Mouse (Mus musculus) bone marrow, adult 2 months (tissue): Measurements from ENCODE around the gene Per1. TPM values are rescaled to one million over a fixed set of nuclear protein-coding genes. Genes with fewer than 3 reads are reported as not detected.

Experiments
- H3K27ac ChIP-seq: fragments of 200-500 bp; 2 replicates; pipeline ENCODE4 v1.5.1; 2012; ENCODE audit warnings: low read depth, mild to moderate bottlenecking, control low read depth, inconsistent platforms, low read length; ENCODE audit not compliant: control insufficient read depth, poor library complexity, insufficient read depth
- H3K4me1 ChIP-seq: fragments of 200-500 bp; 2 replicates; pipeline ENCODE4 v1.6.1; 2011; ENCODE audit warnings: low read length; ENCODE audit not compliant: control insufficient read depth, insufficient read depth
- H3K4me3 ChIP-seq: fragments of 200-500 bp; replicated peaks from 2 replicates; pipeline ENCODE3; 2011; ENCODE audit warnings: mild to moderate bottlenecking, low read depth, low read length, control low read depth; ENCODE audit not compliant: control insufficient read depth
- CTCF ChIP-seq: fragments of 200-500 bp; IDR thresholded peaks from 2 replicates; pipeline ENCODE4 v1.5.1; 2011; ENCODE audit warnings: low read length, control low read depth; ENCODE audit not compliant: control insufficient read depth, insufficient read depth
- POLR2A ChIP-seq: fragments of 200-500 bp; IDR thresholded peaks from 2 replicates; pipeline ENCODE4 v1.6.1; 2011; ENCODE audit warnings: low read depth, mild to moderate bottlenecking, control low read depth, low read length, borderline replicate concordance; ENCODE audit not compliant: control insufficient read depth
- WGBS: fragments of 180-500 bp; shearing (Covaris S2); methylation state at CpG from one replicate; pipeline ENCODE4 v1.1.7; 2018; 5-methylcytosine and 5-hydroxymethylcytosine counted together
- polyA plus RNA-seq: library from polyadenylated mRNA; stranded (reverse); fragments of >200 nt; gene quantifications from 2 replicates; pipeline ENCODE4 v1.2.4, GENCODE M21; 2011; ENCODE audit warnings: low replicate concordance; ENCODE audit not compliant: missing spikeins, insufficient read depth, insufficient read length

The Per1 gene
- polyA plus RNA-seq, 1 experiment: 46.2 TPM

DNA sequence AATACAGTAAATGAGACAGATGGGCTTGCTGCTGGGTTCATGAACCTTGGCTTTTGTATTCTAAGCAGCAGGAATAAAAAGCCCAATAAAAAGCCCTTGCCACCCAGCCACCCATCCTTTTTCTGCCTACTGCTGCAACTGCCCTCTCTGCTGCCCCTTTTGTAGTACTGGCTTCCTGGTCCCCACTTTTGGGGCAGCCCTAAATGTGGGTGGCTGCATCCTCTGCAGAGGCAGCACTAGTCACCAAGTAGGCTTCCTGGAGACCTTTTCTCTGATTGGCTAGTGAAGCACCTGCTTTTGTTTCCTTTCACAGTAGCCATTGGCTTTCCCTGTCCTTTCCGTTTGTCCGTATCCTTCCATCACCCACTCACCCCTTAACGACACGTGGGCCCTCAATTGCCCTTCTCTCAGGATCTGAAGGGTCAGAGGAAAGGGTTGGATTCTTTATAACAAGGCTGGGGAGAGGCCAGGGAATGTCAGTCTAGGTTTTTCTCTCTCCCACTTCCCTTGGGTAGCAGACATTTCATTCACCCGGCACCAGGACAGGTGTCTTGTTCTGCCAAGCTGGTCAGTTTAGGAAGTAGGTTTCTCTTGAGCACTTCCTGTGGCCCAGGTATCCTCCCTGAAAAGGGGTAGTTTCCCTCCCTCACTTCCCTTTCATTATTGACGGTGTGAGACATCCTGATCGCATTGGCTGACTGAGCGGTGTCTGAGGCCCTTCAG, 3.2 kb downstream of the Per1 start:
- Histone ChIP-seq H3K4me1 (peaks cover 13% of the 10 kb centered on the region; the same call in 1 of the 2 replicates), H3K4me3 (peak overlapping the region; percentile 6), H3K27ac (peak overlapping the region; percentile 92)
- TF ChIP-seq CTCF (no peak), POLR2A (no peak)
- 17% methylated on average over 8 of the region's 8 CpGs for WGBS

DNA sequence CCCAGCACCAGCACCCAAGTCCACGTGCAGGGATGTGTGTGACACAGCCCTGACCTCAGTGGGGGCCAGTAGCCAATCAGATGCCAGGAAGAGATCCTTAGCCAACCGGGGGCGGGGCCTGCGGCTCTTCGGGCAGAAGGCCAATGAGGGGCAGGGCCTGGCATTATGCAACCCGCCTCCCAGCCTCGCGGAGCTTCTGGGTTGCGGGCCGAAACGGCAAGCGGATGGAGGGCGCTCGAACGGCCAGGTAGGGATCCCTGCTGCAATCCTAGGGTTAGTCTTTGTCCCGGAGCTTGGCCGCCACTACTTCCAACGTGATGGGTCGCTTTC, 3.7 kb downstream of the Per1 start:
- Histone ChIP-seq H3K4me3 (peak overlapping the region; percentile 70), H3K27ac (peak overlapping the region; percentile 92), H3K4me1 (peaks cover 13% of the 10 kb centered on the region; the same call in 1 of the 2 replicates)
- no peak for TF ChIP-seq CTCF
- peak; percentile 48; the same call in 1 of the 2 replicates for TF ChIP-seq POLR2A
- WGBS: 1% methylated on average over 19 of the region's 19 CpGs

DNA sequence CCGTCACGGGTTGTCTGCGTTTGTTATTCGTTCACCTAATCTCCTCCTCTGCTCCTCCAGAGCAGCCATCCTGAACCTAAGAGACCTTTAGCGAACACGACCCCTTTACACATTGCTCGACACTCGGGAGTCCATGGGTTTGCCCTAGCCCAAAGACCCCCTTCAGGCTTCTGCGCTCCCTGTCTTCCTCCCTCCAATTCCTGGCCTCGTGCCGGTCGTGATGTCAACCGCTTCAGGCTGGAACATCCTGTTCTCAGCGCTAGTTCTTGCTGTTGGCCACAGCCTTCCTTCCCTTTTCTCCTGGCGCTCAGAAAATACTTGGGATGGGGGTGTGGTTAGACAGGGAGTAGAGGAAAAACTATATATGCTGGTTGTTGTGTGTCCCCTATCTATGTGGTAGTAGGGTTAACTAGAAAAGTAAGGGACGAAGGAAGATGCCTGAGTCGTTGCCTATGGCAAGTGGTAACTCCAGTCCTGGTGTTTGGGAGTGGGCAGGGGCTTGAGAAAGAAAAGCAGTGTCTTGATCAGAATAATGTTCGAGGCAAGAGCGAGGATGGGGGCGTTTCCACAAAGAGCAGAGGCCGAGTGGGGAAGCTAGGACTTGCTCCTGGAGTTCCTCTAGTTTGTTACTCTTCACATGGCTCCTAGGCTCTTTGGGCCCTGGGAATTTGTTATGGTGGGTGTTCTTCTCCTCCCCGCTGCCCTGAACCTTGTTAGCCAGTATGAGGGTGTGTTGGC, 4.3 kb downstream of the Per1 start:
- Histone ChIP-seq H3K27ac (peak overlapping the region; percentile 92), H3K4me3 (peak overlapping the region; percentile 70), H3K4me1 (peaks cover 13% of the 10 kb centered on the region; the same call in 1 of the 2 replicates)
- under 1% methylated on average over 22 of the region's 22 CpGs for WGBS
- TF ChIP-seq POLR2A (no peak), CTCF (no peak)

DNA sequence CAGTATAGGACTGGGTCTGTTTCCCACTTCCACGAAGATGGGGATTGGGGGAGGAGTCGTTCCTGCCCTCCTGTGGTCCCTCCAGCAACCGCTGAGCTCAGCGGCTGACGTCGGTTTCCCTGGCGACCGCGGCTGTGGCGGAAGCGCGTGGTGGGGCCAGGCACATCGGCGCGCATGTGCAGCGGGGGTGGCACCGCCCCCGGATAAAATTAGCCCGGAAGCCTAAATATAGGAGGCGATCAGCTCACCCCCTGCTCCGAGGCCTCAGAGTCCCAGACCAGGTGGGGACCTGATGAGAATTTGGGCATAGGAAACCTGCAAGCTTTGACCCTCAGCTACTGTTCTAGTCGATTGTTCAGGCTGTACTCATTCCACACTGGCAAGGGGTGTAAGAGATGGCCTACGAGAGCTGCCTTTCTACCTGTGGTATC, 4.9 kb downstream of the Per1 start:
- WGBS: under 1% methylated on average over 23 of the region's 23 CpGs
- Histone ChIP-seq H3K4me1 (peaks cover 13% of the 10 kb centered on the region; the same call in 1 of the 2 replicates), H3K4me3 (peak overlapping the region; percentile 70), H3K27ac (peak overlapping the region; percentile 92)
- TF ChIP-seq POLR2A (peak; percentile 51; the same call in 1 of the 2 replicates), CTCF (peak; percentile 12; the same call in 1 of the 2 replicates)

DNA sequence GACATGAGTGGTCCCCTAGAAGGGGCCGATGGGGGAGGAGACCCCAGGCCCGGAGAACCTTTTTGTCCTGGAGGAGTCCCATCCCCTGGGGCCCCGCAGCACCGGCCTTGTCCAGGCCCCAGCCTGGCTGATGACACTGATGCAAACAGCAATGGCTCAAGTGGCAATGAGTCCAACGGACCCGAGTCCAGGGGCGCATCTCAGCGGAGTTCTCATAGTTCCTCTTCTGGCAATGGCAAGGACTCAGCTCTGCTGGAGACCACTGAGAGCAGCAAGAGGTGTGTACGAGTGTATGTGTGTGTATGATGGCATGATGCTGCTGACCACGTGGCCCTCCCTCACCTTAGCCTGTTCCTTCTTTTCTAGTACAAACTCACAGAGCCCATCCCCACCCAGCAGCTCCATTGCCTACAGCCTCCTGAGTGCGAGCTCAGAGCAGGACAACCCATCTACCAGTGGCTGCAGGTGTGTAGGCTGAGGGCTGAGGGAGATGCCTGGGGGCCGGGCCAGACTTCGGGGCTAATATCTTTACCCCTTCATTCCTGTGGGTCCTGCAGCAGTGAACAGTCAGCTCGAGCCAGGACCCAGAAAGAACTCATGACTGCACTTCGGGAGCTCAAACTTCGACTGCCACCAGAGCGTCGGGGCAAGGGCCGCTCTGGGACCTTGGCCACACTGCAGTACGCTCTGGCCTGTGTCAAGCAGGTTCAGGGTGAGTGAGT, 5.8 kb downstream of the Per1 start:
- H3K4me1 ChIP-seq: peaks cover 13% of the 10 kb centered on the region; the same call in 1 of the 2 replicates
- TF ChIP-seq CTCF: no peak
- TF ChIP-seq POLR2A: no peak
- 62% methylated on average over 20 of the region's 20 CpGs for WGBS
- H3K4me3 ChIP-seq: no peak overlapping the region
- peak overlapping the region; percentile 92; the same call in 1 of the 2 replicates for H3K27ac ChIP-seq

DNA sequence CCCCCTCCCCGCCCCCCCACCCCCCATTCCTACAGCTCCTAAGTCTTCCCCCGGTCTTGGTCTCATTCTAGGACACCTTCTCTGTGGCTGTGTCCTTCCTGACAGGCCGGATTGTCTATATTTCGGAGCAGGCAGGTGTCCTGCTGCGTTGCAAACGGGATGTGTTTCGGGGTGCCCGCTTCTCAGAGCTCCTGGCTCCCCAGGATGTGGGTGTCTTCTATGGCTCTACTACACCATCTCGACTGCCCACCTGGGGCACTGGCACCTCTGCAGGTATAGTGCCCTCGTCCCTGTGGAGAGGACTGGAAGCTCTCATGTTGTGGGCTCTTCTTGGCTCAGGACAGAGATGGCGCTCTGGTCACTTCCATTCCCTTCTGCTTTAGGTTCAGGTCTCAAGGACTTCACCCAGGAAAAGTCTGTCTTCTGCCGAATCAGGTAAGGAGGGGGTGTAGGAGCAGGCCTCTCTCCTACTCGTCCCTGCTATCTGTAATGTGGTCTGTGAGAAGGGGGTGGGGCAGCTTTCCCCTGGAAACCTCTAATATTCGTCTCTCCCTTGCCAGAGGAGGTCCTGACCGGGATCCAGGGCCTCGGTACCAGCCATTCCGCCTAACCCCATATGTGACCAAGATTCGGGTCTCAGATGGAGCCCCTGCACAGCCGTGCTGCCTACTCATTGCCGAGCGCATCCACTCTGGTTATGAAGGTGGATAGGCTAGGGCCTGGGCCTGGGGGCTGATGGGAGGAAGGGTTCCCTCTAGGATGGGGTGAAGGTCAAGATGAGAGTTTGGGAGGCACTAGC, 6.8 kb downstream of the Per1 start:
- no peak overlapping the region for H3K27ac ChIP-seq
- TF ChIP-seq CTCF (no peak), POLR2A (no peak)
- H3K4me3 ChIP-seq: no peak overlapping the region
- WGBS: 88% methylated on average over 21 of the region's 21 CpGs
- H3K4me1 ChIP-seq: peaks cover 13% of the 10 kb centered on the region; the same call in 1 of the 2 replicates

DNA sequence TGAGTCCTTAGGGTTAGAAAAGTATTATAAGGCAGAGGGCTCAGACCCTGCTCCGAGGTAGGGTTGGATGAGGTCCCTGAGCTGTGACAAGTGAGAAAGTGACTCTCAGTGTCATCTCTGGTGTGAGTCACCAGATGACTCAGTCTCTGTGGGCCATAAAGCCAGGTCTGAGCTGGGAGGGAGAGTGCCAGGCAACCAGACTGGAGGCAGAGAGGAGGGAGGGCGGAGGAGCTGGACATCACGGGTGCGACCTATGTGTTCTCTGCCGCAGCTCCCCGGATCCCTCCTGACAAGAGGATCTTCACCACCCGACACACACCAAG, 7.3 kb downstream of the Per1 start:
- Histone ChIP-seq H3K4me3 (no peak overlapping the region), H3K4me1 (peaks cover 13% of the 10 kb centered on the region; the same call in 1 of the 2 replicates), H3K27ac (no peak overlapping the region)
- 92% methylated on average over 7 of the region's 7 CpGs for WGBS
- TF ChIP-seq CTCF (no peak), POLR2A (no peak)
